Mouse (Mus musculus) liver, postnatal 0 days (tissue): ENCODE data around the gene Ppcs. TPM values are rescaled to one million over a fixed set of nuclear protein-coding genes. Genes with fewer than 3 reads are reported as not detected.

ENCODE experiments used
- ATAC-seq: fragments of 200-750 bp; cut with Nextera tagmentation; 2 replicates; pipeline ENCODE4 v1.8.0; 2017; ENCODE audit warnings: mild to moderate bottlenecking, moderate library complexity
- DNase-seq: peaks from one replicate; pipeline ENCODE4 v3.0.0-alpha.2; 2016
- H3K27ac ChIP-seq: fragments of 300-500 bp; sonication (generic); 2 replicates; pipeline ENCODE4 v1.5.1; 2014; ENCODE audit warnings: antibody characterized with exemption, moderate library complexity, mild to moderate bottlenecking, low read depth
- H3K27me3 ChIP-seq: fragments of 300-500 bp; sonication (generic); 2 replicates; pipeline ENCODE4 v1.6.1; 2014; ENCODE audit warnings: low read length, control low read depth, mixed read lengths; ENCODE audit not compliant: insufficient read depth
- H3K36me3 ChIP-seq: fragments of 300-500 bp; sonication (generic); replicated peaks from 2 replicates; pipeline ENCODE4 v1.6.1; 2014; ENCODE audit warnings: mild to moderate bottlenecking, control low read depth, low read length, moderate library complexity, mixed read lengths; ENCODE audit not compliant: insufficient read depth
- H3K4me1 ChIP-seq: fragments of 300-500 bp; sonication (generic); 2 replicates; pipeline ENCODE4 v1.6.1; 2014; ENCODE audit warnings: antibody characterized with exemption, mild to moderate bottlenecking, control low read depth; ENCODE audit not compliant: insufficient read depth
- H3K4me2 ChIP-seq: fragments of 300-500 bp; sonication (generic); 2 replicates; pipeline ENCODE4 v1.6.1; 2014; ENCODE audit warnings: low read depth, mild to moderate bottlenecking, low read length, moderate library complexity, mixed read lengths
- H3K4me3 ChIP-seq: fragments of 300-500 bp; sonication (generic); 2 replicates; pipeline ENCODE4 v1.5.1; 2014; ENCODE audit warnings: low read depth, low read length
- H3K9ac ChIP-seq: fragments of 300-500 bp; sonication (generic); replicated peaks from 2 replicates; pipeline ENCODE4 v1.6.1; 2014; ENCODE audit warnings: mild to moderate bottlenecking, moderate library complexity
- H3K9me3 ChIP-seq: fragments of 300-500 bp; sonication (generic); 2 replicates; pipeline ENCODE4 v1.6.1; 2016; ENCODE audit warnings: mild to moderate bottlenecking, control low read depth, low read length, mixed read lengths
- CTCF ChIP-seq: sonication (generic); IDR thresholded peaks from 2 replicates; pipeline ENCODE4 v1.5.1; 2016; ENCODE audit warnings: antibody characterized with exemption, low read depth
- EP300 ChIP-seq: IDR thresholded peaks from 2 replicates; pipeline ENCODE4 v1.6.1; 2016; ENCODE audit warnings: antibody characterized with exemption, low read depth, mild to moderate bottlenecking
- WGBS: fragments of 180-500 bp; shearing (Covaris S2); extraction: QIAGEN DNeasy Blood & Tissue Kit; methylation state at CpG from one replicate; pipeline ENCODE4 v1.1.7; 2014; ENCODE audit not compliant: insufficient replicate concordance; 5-methylcytosine and 5-hydroxymethylcytosine counted together
- polyA plus RNA-seq: library from polyadenylated mRNA; unstranded; fragments of >200 nt; fragmentation: Nextera tagmentation; extraction: Ambion mirVana; gene quantifications from 2 replicates; pipeline ENCODE4 v1.2.1, GENCODE M21; 2015

Ppcs gene
- polyA plus RNA-seq, 1 experiment from 2014 or later: 33.0 TPM

DNA sequence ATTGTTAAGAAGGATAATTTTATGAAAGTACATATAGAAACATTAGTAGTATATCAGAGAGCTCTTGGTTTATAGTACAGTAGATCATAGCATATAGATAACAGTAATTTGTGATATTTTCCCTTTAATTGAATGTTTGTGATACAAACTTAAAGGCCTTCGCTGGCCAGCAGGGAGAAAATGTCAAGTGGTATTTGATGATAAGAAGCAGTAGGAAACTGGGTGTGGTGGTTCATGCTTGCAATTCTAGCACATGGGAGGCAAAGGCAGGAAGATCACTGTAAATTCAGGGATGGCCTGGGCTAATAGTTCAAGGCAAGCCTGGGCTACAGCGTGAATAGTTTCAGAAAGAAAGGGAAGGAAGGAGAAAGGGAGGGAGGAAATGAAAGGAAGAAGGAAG, 2.9 kb upstream of the Ppcs start:
- Histone ChIP-seq H3K4me3 (no peak overlapping the region), H3K9ac (0 out of 2 replicates have a peak overlapping the region, but pooled peaks have one; percentile 4), H3K27me3 (no peaks in the 10 kb centered on the region), H3K4me1 (peaks cover 49% of the 10 kb centered on the region), H3K27ac (peak overlapping the region; percentile 68), H3K4me2 (peak overlapping the region; percentile 0; the same call in 1 of the 2 replicates), H3K36me3 (no peaks in the 10 kb centered on the region), H3K9me3 (no peaks in the 10 kb centered on the region)
- 0 out of 2 replicates have a peak, but pooled peaks have one; percentile 3 for TF ChIP-seq CTCF
- TF ChIP-seq EP300: peak; percentile 75
- no peak for ATAC-seq
- WGBS: 61% methylated on average over 2 of the region's 2 CpGs
- DNase-seq: no peak

- Histone ChIP-seq H3K9ac (peak overlapping the region; percentile 84), H3K4me1 (peaks cover 51% of the 10 kb centered on the region), H3K27me3 (no peaks in the 10 kb centered on the region), H3K36me3 (no peaks in the 10 kb centered on the region; the same call in 1 of the 2 replicates), H3K9me3 (no peaks in the 10 kb centered on the region), H3K27ac (peak overlapping the region; percentile 92), H3K4me3 (peak overlapping the region; percentile 69), H3K4me2 (peak overlapping the region; percentile 94)
- ATAC-seq: peak; percentile 18
- DNase-seq: no peak
- under 1% methylated on average over 31 of the region's 31 CpGs for WGBS
- TF ChIP-seq CTCF (no peak), EP300 (no peak)
Observed at GRCm38 (mm10) chr4:119421921-119422293, 313 bp downstream of the Ppcs start.

DNA sequence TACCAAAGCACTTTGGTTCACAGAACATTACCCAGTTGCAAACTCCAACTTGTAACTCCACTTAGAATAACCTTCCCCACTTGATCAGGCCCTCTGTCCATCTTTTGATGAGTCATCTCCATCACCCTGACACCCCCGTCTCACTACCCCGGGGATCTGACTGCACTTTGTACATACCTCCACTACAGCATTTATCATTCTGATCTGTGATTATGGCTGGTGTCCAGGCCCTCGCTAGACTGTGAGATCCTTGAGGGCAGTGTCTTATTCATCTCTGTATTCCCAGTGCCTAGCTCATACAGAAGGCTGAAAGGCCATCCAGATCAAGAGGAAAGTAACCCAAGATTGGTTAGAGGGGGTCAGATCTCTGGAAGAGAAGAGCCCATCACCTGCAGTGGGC, 1.0 kb downstream of the Ppcs start:
- Histone ChIP-seq H3K9ac (peak overlapping the region; percentile 84), H3K4me1 (peaks cover 51% of the 10 kb centered on the region)

GRCm38 (mm10) chr4:119417894-119418293, 4.3 kb downstream of the Ppcs start:
- Histone ChIP-seq H3K27ac (no peak overlapping the region), H3K9ac (no peak overlapping the region), H3K36me3 (no peaks in the 10 kb centered on the region; the same call in 1 of the 2 replicates), H3K27me3 (peaks cover 16% of the 10 kb centered on the region), H3K4me1 (peaks cover 26% of the 10 kb centered on the region), H3K9me3 (no peaks in the 10 kb centered on the region), H3K4me3 (no peak overlapping the region), H3K4me2 (0 out of 2 replicates have a peak overlapping the region, but pooled peaks have one; percentile 13)
- no peak for ATAC-seq
- no peak for TF ChIP-seq CTCF
- peak; percentile 86 for TF ChIP-seq EP300
- no peak for DNase-seq
- WGBS: 55% methylated on average over 3 of the region's 3 CpGs

More for the DNA sequence above, 1.0 kb downstream of the Ppcs start:
- Histone ChIP-seq H3K36me3 (no peaks in the 10 kb centered on the region; the same call in 1 of the 2 replicates), H3K9me3 (no peaks in the 10 kb centered on the region), H3K4me2 (peak overlapping the region; percentile 94), H3K4me3 (peak overlapping the region; percentile 69), H3K27me3 (no peaks in the 10 kb centered on the region), H3K27ac (peak overlapping the region; percentile 92)
- 35% methylated on average over 3 of the region's 3 CpGs for WGBS
- ATAC-seq: no peak
- DNase-seq: no peak
- no peak for TF ChIP-seq CTCF

- no peak overlapping the region for H3K4me2 ChIP-seq
- 52% methylated on average over 3 of the region's 3 CpGs for WGBS
Observed at GRCm38 (mm10) chr4:119417270-119417669, 5.0 kb downstream of the Ppcs start.

DNA sequence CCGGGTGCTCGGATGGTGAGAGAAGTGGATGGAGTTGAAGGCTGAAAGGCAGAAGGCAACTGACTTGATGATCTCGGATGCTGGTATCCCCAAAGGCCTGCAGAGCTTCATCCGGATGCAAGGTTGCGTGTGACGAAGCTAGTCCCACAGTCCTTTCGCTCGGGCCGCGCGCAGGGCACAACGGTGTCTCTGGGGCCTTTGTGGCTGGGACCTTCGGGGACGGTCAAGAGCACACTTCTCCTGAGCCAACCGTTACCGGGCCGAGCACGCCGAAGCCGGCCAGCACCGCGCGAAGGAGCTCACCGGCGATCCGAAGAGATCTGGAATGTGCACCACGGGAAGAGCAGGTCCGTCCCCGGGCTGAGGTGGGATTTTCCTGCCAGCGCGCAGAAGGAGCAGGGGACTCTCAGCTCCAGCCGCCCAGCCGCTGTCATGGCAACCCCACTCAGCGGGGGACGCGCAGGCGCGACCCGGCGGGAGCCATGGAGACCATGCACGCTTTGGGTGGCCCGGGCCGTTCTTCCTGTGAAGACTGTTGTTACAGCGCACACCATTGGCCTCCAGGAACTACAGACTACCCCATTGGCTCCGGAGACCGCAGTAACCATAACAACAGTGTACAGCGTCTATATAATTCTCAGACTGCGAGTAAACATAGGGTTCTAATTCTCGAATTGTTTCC, 7.0 kb downstream of the Ppcs start, which contains the start of gene Ccdc30:
Ccdc30 (minus strand) TSS at position 450 of the 682 bp plus-strand sequence.
- Histone ChIP-seq H3K4me2 (peak within 1 kb of the TSS; percentile 89), H3K27me3 (peaks cover 16% of the 10 kb centered on the region), H3K36me3 (no peaks in the 10 kb centered on the region; the same call in 1 of the 2 replicates), H3K9me3 (no peaks in the 10 kb centered on the region), H3K9ac (peak within 1 kb of the TSS; percentile 41), H3K4me3 (peak within 1 kb of the TSS; percentile 56), H3K27ac (no peak within 1 kb of the TSS), H3K4me1 (peaks cover 9% of the 10 kb centered on the region)
- WGBS: 1% methylated on average over 49 of the region's 49 CpGs
- TF ChIP-seq CTCF (no peak), EP300 (no peak)
- ATAC-seq (peak; percentile 96), DNase-seq (peak; percentile 84)

More at GRCm38 (mm10) chr4:119417270-119417669, 5.0 kb downstream of the Ppcs start:
- 0 out of 2 replicates have a peak overlapping the region, but pooled peaks have one; percentile 22 for H3K27ac ChIP-seq
- H3K9me3 ChIP-seq: no peaks in the 10 kb centered on the region
- H3K9ac ChIP-seq: no peak overlapping the region
- no peaks in the 10 kb centered on the region; the same call in 1 of the 2 replicates for H3K36me3 ChIP-seq
- H3K4me1 ChIP-seq: peaks cover 23% of the 10 kb centered on the region
- H3K27me3 ChIP-seq: peaks cover 16% of the 10 kb centered on the region
- ATAC-seq (no peak), DNase-seq (no peak)
- TF ChIP-seq CTCF (no peak), EP300 (no peak)
- no peak overlapping the region for H3K4me3 ChIP-seq
